Mouse (Mus musculus) c-Kit-positive CD71-positive TER-119-positive erythroid progenitor cells, embryonic 14.5 days (primary cell): ENCODE data around the gene Rfx8.
A peak's percentile ranks its signal among the peaks of the same experiment; 100 is the strongest.

Source experiments
- DNase-seq: peaks from one replicate; pipeline ENCODE4 v3.0.0-alpha.2; 2013; ENCODE audit warnings: low spot score

Rfx8 gene

GRCm38 (mm10) chr1:39720632-39721350 lies at the start of gene Rfx8:
Gene Rfx8 (minus strand): TSS chr1:39720997.
- DNase-seq = no peak

- DNase-seq = no peak
Observed at GRCm38 (mm10) chr1:39770436-39770835, 49.6 kb upstream of the Rfx8 start.

GRCm38 (mm10) chr1:39768017-39768416 lies 47.2 kb upstream of the Rfx8 start:
- no peak for DNase-seq

GRCm38 (mm10) chr1:39765854-39766493 lies 45.2 kb upstream of the Rfx8 start:
- no peak for DNase-seq

- no peak for DNase-seq
Observed at GRCm38 (mm10) chr1:39762025-39762370, 41.2 kb upstream of the Rfx8 start.

- no peak for DNase-seq
Observed at GRCm38 (mm10) chr1:39761211-39762024, 40.6 kb upstream of the Rfx8 start.

- no peak for DNase-seq
Observed at GRCm38 (mm10) chr1:39760181-39760715, 39.5 kb upstream of the Rfx8 start.

GRCm38 (mm10) chr1:39759231-39760175 lies 38.7 kb upstream of the Rfx8 start:
- no peak for DNase-seq

GRCm38 (mm10) chr1:39758244-39758643 lies 37.4 kb upstream of the Rfx8 start:
- no peak for DNase-seq

GRCm38 (mm10) chr1:39756952-39757351 lies 36.2 kb upstream of the Rfx8 start:
- DNase-seq = no peak

GRCm38 (mm10) chr1:39754224-39754957 lies 33.6 kb upstream of the Rfx8 start:
- DNase-seq = peak; percentile 45

GRCm38 (mm10) chr1:39751537-39751936 lies 30.7 kb upstream of the Rfx8 start:
- no peak for DNase-seq

- no peak for DNase-seq
Observed at GRCm38 (mm10) chr1:39749664-39750063, 28.9 kb upstream of the Rfx8 start.

- DNase-seq = no peak
Observed at GRCm38 (mm10) chr1:39749214-39749613, 28.4 kb upstream of the Rfx8 start.

GRCm38 (mm10) chr1:39748666-39749065 lies 27.9 kb upstream of the Rfx8 start:
- no peak for DNase-seq

- DNase-seq = no peak
Observed at GRCm38 (mm10) chr1:39746464-39746863, 25.7 kb upstream of the Rfx8 start.

GRCm38 (mm10) chr1:39740948-39741347 lies 20.2 kb upstream of the Rfx8 start:
- DNase-seq = no peak

GRCm38 (mm10) chr1:39740002-39740401 lies 19.2 kb upstream of the Rfx8 start:
- no peak for DNase-seq

- peak; percentile 11 for DNase-seq
Observed at GRCm38 (mm10) chr1:39735927-39736604, 15.3 kb upstream of the Rfx8 start.

- DNase-seq = peak; percentile 34
Observed at GRCm38 (mm10) chr1:39735493-39735892, 14.7 kb upstream of the Rfx8 start.
